Mouse (Mus musculus) adrenal gland, postnatal 0 days (tissue): ENCODE results near the gene Crybb1. TPM values are rescaled to one million over a fixed set of nuclear protein-coding genes. Genes with fewer than 3 reads are reported as not detected.

Source experiments
- polyA plus RNA-seq: library from polyadenylated mRNA; unstranded; fragments of >200 nt; fragmentation: Nextera tagmentation; extraction: Ambion mirVana; gene quantifications from 2 replicates; pipeline ENCODE4 v1.2.1, GENCODE M21; 2015

Crybb1 gene
- polyA plus RNA-seq, result 6.2 and 11.4 TPM in 2 replicates

DNA sequence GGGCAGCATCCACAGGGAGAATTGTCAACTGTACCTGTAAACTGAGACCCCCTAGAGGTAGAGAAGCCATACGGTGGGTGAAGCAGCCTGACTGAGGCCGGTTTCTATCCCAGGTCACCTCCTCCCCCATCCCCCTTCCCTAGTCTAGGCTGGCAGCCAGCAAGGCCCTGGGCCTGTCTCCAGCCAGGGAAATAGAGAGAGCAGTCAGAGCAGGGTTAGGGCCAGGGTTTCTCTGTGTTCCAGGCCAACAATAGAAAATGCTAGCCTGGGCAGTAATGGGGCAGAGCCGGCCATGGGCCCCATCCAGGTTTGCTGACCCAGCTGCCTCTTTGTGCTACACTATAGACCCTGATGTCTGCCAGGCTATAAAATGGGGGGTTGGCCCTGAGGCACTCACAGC lies at the start of gene Crybb1:
Crybb1 (plus strand) TSS at position 390 of the 400 bp plus-strand sequence.

DNA sequence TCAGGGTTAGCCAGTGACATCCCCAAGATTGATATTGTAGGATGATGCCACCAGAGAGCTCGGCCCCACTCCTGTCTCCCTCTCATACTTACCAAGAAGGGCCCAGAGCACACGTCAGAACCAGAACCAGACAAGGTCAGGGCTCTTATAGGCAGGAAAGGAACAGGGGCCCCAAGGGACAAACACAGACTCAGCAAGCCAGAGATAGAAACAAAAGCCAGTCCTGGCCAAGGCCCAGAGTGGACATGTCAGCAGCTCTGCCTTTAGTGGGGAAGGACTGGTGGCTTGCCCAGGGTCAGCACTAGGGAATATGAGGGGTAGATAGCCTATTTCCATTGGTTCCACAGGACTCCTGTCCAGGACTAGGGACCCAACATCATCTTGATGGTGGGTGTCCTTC lies 3.2 kb upstream of the Crybb1 start, which contains the start of gene Cryba4:
Cryba4 (minus strand) TSS at position 119 of the 400 bp plus-strand sequence.

DNA sequence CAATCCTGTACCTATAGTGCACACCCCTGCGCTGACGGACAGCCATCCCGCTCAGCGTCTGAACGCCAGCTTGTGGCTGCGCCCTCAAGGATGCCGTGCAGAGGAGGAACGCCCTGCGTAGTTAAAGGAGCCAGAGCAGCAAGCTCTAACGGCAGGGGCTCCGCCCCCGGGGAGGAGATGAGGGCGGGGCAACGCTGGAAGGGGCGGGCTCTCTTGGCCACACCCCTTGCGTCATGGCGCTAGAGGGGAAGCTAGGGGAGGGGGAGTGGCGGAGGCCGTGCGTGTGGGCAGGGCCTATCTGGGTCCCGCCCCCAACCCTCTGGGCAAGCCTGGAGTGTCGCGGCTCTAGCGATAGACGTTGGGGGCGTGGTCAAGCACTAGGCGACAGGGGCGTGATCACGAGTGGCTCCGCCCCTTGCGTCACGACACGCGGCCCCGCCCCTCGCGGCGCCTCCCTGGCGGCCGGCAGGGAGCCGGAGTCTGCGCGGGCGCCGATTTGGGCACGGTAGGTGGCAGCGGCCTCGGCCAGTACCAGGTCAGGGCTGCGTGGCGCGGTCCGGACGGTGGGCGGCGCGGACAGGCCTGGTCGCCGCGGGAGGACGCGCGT lies 20.8 kb downstream of the Crybb1 start, which contains the start of gene Tpst2:
Tpst2 (plus strand) TSS at position 425 of the 607 bp plus-strand sequence.

Other genes starting within 250 kb of the Crybb1 start
- 51.8 and 71.2 TPM in 2 replicates for gene Cryba4, start 3.3 kb upstream of the Crybb1 start, polyA plus RNA-seq
- gene Tpst2, start 20.9 kb downstream of the Crybb1 start, polyA plus RNA-seq, result 92.9 and 193 TPM in 2 replicates
- 16.1 and 20.2 TPM in 2 replicates for gene Tfip11, start 70.5 kb downstream of the Crybb1 start, polyA plus RNA-seq
- 28.9 and 31.0 TPM in 2 replicates for gene Srrd, start 87.2 kb downstream of the Crybb1 start, polyA plus RNA-seq
- 16.8 and 29.3 TPM in 2 replicates for gene Hps4, start 87.3 kb downstream of the Crybb1 start, polyA plus RNA-seq
- 0.14 and 0.17 TPM in 2 replicates for gene Gm6583, start 100.2 kb downstream of the Crybb1 start, polyA plus RNA-seq
- gene Asphd2, start 139.1 kb downstream of the Crybb1 start, polyA plus RNA-seq, result 16.6 and 23.1 TPM in 2 replicates
- not detected in 2 replicates for gene Gm6588, start 193.6 kb downstream of the Crybb1 start, polyA plus RNA-seq